Mouse (Mus musculus): ENCODE data around the gene Eipr1. TPM values are rescaled to one million over a fixed set of nuclear protein-coding genes. Genes with fewer than 3 reads are reported as not detected.
"Not testable (repeated sequence)": the region's sequence is repeated elsewhere in the genome, so short reads cannot be mapped to it uniquely, and the experiment has no call there.

Eipr1 gene
- polyA plus RNA-seq, 1 experiment from 2014 or later = 33.4 TPM

GRCm38 (mm10) chr12:28909851-28910250 lies 158.2 kb downstream of the Eipr1 start:
- Histone ChIP-seq H3K4me3 (ENCODE audit: low read length) (no peak overlapping the region), H3K9ac (ENCODE audit: low read depth, low read length) (no peak overlapping the region), H3K4me2 (replicated peaks; ENCODE audit: low read depth, low read length) (no peak overlapping the region), H3K36me3 (ENCODE audit: control insufficient read depth, insufficient read depth, low read length) (no peaks in the 10 kb centered on the region), H3K27me3 (ENCODE audit: control insufficient read depth, insufficient read depth, low read length) (no peaks in the 10 kb centered on the region), H3K9me3 (ENCODE audit: control insufficient read depth, low read length) (no peaks in the 10 kb centered on the region), H3K27ac (ENCODE audit: low read depth, low read length) (no peak overlapping the region), H3K4me1 (ENCODE audit: control insufficient read depth, insufficient read depth, low read length) (peaks cover 19% of the 10 kb centered on the region)
- ATAC-seq (ENCODE audit: low FRiP score, low TSS enrichment) = no peak
- WGBS = 92% methylated on average over 5 of the region's 5 CpGs

GRCm38 (mm10) chr12:28910568-28910967 lies 159.0 kb downstream of the Eipr1 start:
- ATAC-seq (ENCODE audit: low FRiP score, low TSS enrichment) = no peak
- Histone ChIP-seq H3K9me3 (ENCODE audit: control insufficient read depth, low read length) (no peaks in the 10 kb centered on the region), H3K27ac (ENCODE audit: low read depth, low read length) (no peak overlapping the region), H3K4me3 (ENCODE audit: low read length) (no peak overlapping the region), H3K4me1 (ENCODE audit: control insufficient read depth, insufficient read depth, low read length) (peaks cover 19% of the 10 kb centered on the region), H3K36me3 (ENCODE audit: control insufficient read depth, insufficient read depth, low read length) (no peaks in the 10 kb centered on the region), H3K27me3 (ENCODE audit: control insufficient read depth, insufficient read depth, low read length) (no peaks in the 10 kb centered on the region), H3K9ac (ENCODE audit: low read depth, low read length) (no peak overlapping the region), H3K4me2 (replicated peaks; ENCODE audit: low read depth, low read length) (no peak overlapping the region)
- 30% methylated on average over 8 of the region's 8 CpGs for WGBS

GRCm38 (mm10) chr12:28912351-28912936 lies 160.8 kb downstream of the Eipr1 start:
- peaks cover 13% of the 10 kb centered on the region for H3K4me1 ChIP-seq (ENCODE audit: control insufficient read depth, insufficient read depth, low read length)
- H3K27ac ChIP-seq (ENCODE audit: low read depth, low read length) = no peak overlapping the region
- no peaks in the 10 kb centered on the region for H3K9me3 ChIP-seq (ENCODE audit: control insufficient read depth, low read length)
- 29% methylated on average over 18 of the region's 18 CpGs for WGBS
- ATAC-seq (ENCODE audit: low FRiP score, low TSS enrichment) = peak; percentile 77
- H3K27me3 ChIP-seq (ENCODE audit: control insufficient read depth, insufficient read depth, low read length) = no peaks in the 10 kb centered on the region
- H3K9ac ChIP-seq (ENCODE audit: low read depth, low read length) = no peak overlapping the region
- no peak overlapping the region for H3K4me3 ChIP-seq (ENCODE audit: low read length)
- H3K4me2 ChIP-seq (replicated peaks; ENCODE audit: low read depth, low read length) = 0 out of 2 replicates have a peak overlapping the region, but pooled peaks have one; percentile 6
- H3K36me3 ChIP-seq (ENCODE audit: control insufficient read depth, insufficient read depth, low read length) = no peaks in the 10 kb centered on the region

- no peak overlapping the region for H3K4me3 ChIP-seq (ENCODE audit: low read length)
- H3K9me3 ChIP-seq (ENCODE audit: control insufficient read depth, low read length) = no peaks in the 10 kb centered on the region
- ATAC-seq (ENCODE audit: low FRiP score, low TSS enrichment) = no peak
- no peak overlapping the region for H3K27ac ChIP-seq (ENCODE audit: low read depth, low read length)
- no peak overlapping the region for H3K9ac ChIP-seq (ENCODE audit: low read depth, low read length)
- peaks cover 6% of the 10 kb centered on the region for H3K4me1 ChIP-seq (ENCODE audit: control insufficient read depth, insufficient read depth, low read length)
- H3K27me3 ChIP-seq (ENCODE audit: control insufficient read depth, insufficient read depth, low read length) = no peaks in the 10 kb centered on the region
- no peaks in the 10 kb centered on the region for H3K36me3 ChIP-seq (ENCODE audit: control insufficient read depth, insufficient read depth, low read length)
- H3K4me2 ChIP-seq (replicated peaks; ENCODE audit: low read depth, low read length) = no peak overlapping the region
- WGBS = 60% methylated on average over 3 of the region's 3 CpGs
Measured at GRCm38 (mm10) chr12:28913099-28913498, 161.5 kb downstream of the Eipr1 start.

GRCm38 (mm10) chr12:28914056-28914455 lies 162.5 kb downstream of the Eipr1 start:
- H3K36me3 ChIP-seq (ENCODE audit: control insufficient read depth, insufficient read depth, low read length); ATAC-seq (ENCODE audit: low FRiP score, low TSS enrichment): not testable (repeated sequence)

More at GRCm38 (mm10) chr12:28914056-28914455, 162.5 kb downstream of the Eipr1 start:
- H3K9ac ChIP-seq (ENCODE audit: low read depth, low read length); H3K27ac ChIP-seq (ENCODE audit: low read depth, low read length); H3K4me3 ChIP-seq (ENCODE audit: low read length); H3K27me3 ChIP-seq (ENCODE audit: control insufficient read depth, insufficient read depth, low read length); H3K4me2 ChIP-seq (replicated peaks; ENCODE audit: low read depth, low read length); H3K4me1 ChIP-seq (ENCODE audit: control insufficient read depth, insufficient read depth, low read length); H3K9me3 ChIP-seq (ENCODE audit: control insufficient read depth, low read length): not testable (repeated sequence)
- 100% methylated on average over 1 of the region's 1 CpGs for WGBS

Other genes starting within 250 kb of the Eipr1 start
- gene Dcdc2c, start 199.4 kb upstream of the Eipr1 start, polyA plus RNA-seq (2014; fragmentation: Nextera tagmentation; extraction: Ambion mirVana) = 0.16 and 0.23 TPM in 2 replicates
- 0.14 TPM in 1 of 2 replicates, not detected in the other for gene Allc, start 169.3 kb upstream of the Eipr1 start, polyA plus RNA-seq (2014; fragmentation: Nextera tagmentation; extraction: Ambion mirVana)
- gene Colec11, start 128.4 kb upstream of the Eipr1 start, polyA plus RNA-seq (2014; fragmentation: Nextera tagmentation; extraction: Ambion mirVana) = 1.9 and 2.6 TPM in 2 replicates
- gene Rps7, start 115.8 kb upstream of the Eipr1 start, polyA plus RNA-seq (2014; fragmentation: Nextera tagmentation; extraction: Ambion mirVana) = 959 and 1,233 TPM in 2 replicates
- gene Rnaseh1, start 102.2 kb upstream of the Eipr1 start, polyA plus RNA-seq (2014; fragmentation: Nextera tagmentation; extraction: Ambion mirVana) = 27.5 and 31.6 TPM in 2 replicates
- 87.4 and 89.1 TPM in 2 replicates for gene Adi1, start 76.6 kb upstream of the Eipr1 start, polyA plus RNA-seq (2014; fragmentation: Nextera tagmentation; extraction: Ambion mirVana)
- 27.4 and 43.9 TPM in 2 replicates for gene Trappc12, start 1.3 kb upstream of the Eipr1 start, polyA plus RNA-seq (2014; fragmentation: Nextera tagmentation; extraction: Ambion mirVana)

Data from kidney, embryonic 14.5 days (tissue).